Mouse (Mus musculus) spleen, adult 2 months (tissue): Measurements from ENCODE around the gene Sat2. TPM values are rescaled to one million over a fixed set of nuclear protein-coding genes. Genes with fewer than 3 reads are reported as not detected.
"Not testable (repeated sequence)": the region's sequence is repeated elsewhere in the genome, so short reads cannot be mapped to it uniquely, and the experiment has no call there.

Experiments used
- DNase-seq, 2 experiments: peaks; one replicate each; pipeline versions ENCODE4 v3.0.0 to v3.0.0-alpha.2; 2012 to 2021; ENCODE audit warnings: low spot score in 2 of 2, low read depth in 1 of 2
- H3K27ac ChIP-seq: fragments of 200-500 bp; 2 replicates; pipeline ENCODE4 v1.5.1; 2012; ENCODE audit warnings: low read length, inconsistent platforms; ENCODE audit not compliant: insufficient read depth
- H3K27me3 ChIP-seq: fragments of 200-500 bp; 2 replicates; pipeline ENCODE4 v1.6.1; 2012; ENCODE audit warnings: mild to moderate bottlenecking, moderate library complexity, low read length, inconsistent platforms; ENCODE audit not compliant: control insufficient read depth, insufficient read depth
- H3K36me3 ChIP-seq: fragments of 200-500 bp; 2 replicates; pipeline ENCODE4 v1.6.1; 2012; ENCODE audit warnings: mild to moderate bottlenecking, low read length, inconsistent platforms; ENCODE audit not compliant: control insufficient read depth, insufficient read depth
- H3K4me1 ChIP-seq: fragments of 200-500 bp; 2 replicates; pipeline ENCODE4 v1.6.1; 2011; ENCODE audit warnings: inconsistent platforms; ENCODE audit not compliant: control insufficient read depth, insufficient read depth, insufficient read length
- H3K4me3 ChIP-seq: fragments of 200-500 bp; 2 replicates; pipeline ENCODE4 v1.5.1; 2011; ENCODE audit warnings: mild to moderate bottlenecking, inconsistent platforms; ENCODE audit not compliant: insufficient read depth, insufficient read length; ENCODE audit errors: extremely low read depth
- CTCF ChIP-seq: fragments of 200-500 bp; IDR thresholded peaks from 2 replicates; pipeline ENCODE4 v1.5.1; 2011; ENCODE audit warnings: mild to moderate bottlenecking, inconsistent platforms; ENCODE audit not compliant: insufficient read depth, insufficient read length, insufficient replicate concordance; ENCODE audit errors: extremely low read depth
- POLR2A ChIP-seq: fragments of 200-500 bp; IDR thresholded peaks from 2 replicates; pipeline ENCODE4 v1.6.1; 2011; ENCODE audit warnings: low read depth, low read length, inconsistent platforms
- WGBS: fragments of 180-500 bp; shearing (Covaris S2); methylation state at CpG from one replicate; pipeline ENCODE4 v1.1.7; 2018; 5-methylcytosine and 5-hydroxymethylcytosine counted together
- polyA plus RNA-seq: library from polyadenylated mRNA; depleted of rRNA; stranded (reverse); fragments of >200 nt; gene quantifications from 2 replicates; pipeline ENCODE4 v1.2.3, GENCODE M21; 2012

The Sat2 gene
- polyA plus RNA-seq, 1 experiment = 1.1 TPM

DNA sequence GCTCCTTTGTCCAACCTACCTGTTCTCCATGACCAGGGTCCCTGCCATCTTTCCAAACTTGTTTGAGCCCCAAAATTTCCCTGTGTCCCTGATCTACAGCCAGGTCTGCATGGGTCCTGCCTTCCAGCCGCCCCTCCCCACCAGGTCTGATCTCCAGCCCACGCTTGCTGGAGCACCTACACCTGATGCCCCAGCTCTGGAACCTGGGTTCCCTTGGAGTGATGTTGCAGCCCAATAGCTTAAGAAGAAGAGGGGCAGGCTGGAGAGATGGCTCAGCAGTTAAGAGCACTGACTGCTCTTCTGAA lies 15.4 kb upstream of the Sat2 start:
- no peak for DNase-seq
- 86% methylated on average over 2 of the region's 2 CpGs for WGBS
- Histone ChIP-seq H3K36me3 (no peaks in the 10 kb centered on the region), H3K27me3 (peaks cover 12% of the 10 kb centered on the region), H3K4me3 (no peak overlapping the region), H3K4me1 (peaks cover 4% of the 10 kb centered on the region; the same call in 1 of the 2 replicates), H3K27ac (no peak overlapping the region)
- TF ChIP-seq CTCF (no peak), POLR2A (no peak)

DNA sequence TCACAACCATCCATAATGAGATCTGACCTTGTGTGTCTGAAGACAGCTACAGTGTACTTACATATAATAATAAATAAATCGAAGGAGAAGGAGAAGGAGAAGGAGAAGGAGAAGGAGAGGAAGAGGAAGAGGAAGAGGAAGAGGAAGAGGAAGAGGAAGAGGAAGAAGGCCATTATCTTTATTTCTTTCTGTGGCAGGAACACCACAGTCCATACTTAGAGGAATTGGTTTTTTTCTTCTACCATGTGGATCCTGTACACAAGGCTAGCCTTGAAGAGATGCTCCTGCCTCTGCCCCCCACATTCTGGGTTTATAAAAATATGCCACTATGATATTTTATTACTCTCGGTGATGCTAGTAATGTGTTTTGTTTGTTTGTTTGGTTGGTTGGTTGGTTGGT lies 15.0 kb upstream of the Sat2 start:
- 57% methylated on average over 2 of the region's 2 CpGs for WGBS
- TF ChIP-seq POLR2A (no peak), CTCF (no peak)
- H3K27ac ChIP-seq = no peak overlapping the region
- H3K36me3 ChIP-seq = no peaks in the 10 kb centered on the region
- no peak overlapping the region for H3K4me3 ChIP-seq
- DNase-seq = no peak
- peaks cover 12% of the 10 kb centered on the region for H3K27me3 ChIP-seq
- H3K4me1 ChIP-seq = peaks cover 4% of the 10 kb centered on the region; the same call in 1 of the 2 replicates

DNA sequence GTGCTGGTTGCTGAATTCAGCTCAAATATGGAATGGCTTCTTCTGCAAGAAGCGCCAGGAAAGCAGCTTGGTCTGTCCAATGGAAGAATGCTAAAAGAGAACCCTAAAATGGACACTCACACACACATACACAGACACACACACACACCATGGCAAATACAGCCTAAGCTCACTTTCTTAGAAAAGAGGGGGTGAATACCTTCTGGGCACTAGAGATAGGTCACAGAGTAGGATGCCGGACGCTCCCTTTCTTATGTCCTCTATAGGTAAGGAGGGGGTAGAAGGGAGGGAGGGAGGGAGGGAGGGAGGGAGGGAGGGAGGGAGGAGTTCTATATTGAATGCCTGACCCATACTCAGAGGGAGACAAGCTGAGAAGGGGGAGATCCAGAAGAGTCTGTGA lies 13.3 kb upstream of the Sat2 start:
- no peaks in the 10 kb centered on the region for H3K36me3 ChIP-seq
- H3K4me1 ChIP-seq = peaks cover 4% of the 10 kb centered on the region; the same call in 1 of the 2 replicates
- H3K4me3 ChIP-seq = no peak overlapping the region
- no peak for TF ChIP-seq CTCF
- no peak for TF ChIP-seq POLR2A
- peaks cover 12% of the 10 kb centered on the region for H3K27me3 ChIP-seq
- no peak overlapping the region for H3K27ac ChIP-seq
- DNase-seq = no peak
- WGBS = 89% methylated on average over 3 of the region's 3 CpGs

DNA sequence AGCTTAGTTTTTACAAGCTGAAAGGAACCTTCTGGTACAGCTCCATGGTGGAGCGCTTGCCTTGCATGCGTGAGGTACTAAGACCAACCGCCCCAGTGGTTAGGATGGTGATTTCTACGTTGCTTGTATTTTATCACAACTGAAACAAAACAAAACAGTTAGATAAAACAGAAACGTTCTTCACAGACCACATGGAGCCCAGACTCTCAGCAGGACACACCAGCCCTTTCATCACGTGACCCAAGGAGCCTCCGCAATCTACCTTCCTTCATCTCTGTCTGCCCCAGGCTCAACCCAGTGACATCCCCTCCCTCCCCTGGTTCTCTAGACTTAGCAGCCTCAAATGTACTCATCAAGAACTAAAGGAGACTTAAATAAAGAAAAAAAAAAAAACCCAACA lies 12.4 kb upstream of the Sat2 start:
- Histone ChIP-seq H3K27ac (no peak overlapping the region), H3K36me3 (no peaks in the 10 kb centered on the region), H3K4me3 (no peak overlapping the region), H3K4me1 (peaks cover 4% of the 10 kb centered on the region; the same call in 1 of the 2 replicates), H3K27me3 (peaks cover 11% of the 10 kb centered on the region)
- TF ChIP-seq CTCF = no peak
- no peak for TF ChIP-seq POLR2A
- DNase-seq = no peak
- WGBS = 68% methylated on average over 7 of the region's 7 CpGs

DNA sequence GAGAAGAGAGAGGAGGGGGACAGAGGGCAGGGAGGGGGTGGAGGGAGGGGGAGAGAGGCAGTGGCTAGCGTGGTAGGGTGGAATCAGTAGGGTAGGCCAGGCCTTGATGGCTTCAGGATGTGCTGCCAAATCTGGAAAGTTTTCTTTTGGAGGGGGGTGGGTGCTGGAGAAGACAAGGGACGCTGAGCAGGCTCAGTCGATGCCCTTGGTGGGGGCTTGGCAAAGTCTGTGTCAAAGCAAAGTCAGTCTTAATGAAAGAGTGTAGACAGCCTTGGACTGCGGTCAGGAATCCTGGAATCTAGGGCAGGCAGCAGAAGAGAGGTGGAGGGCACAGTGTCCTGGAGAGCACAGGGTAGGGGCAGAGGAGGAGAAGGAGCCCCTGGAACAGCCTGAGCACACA lies 10.9 kb upstream of the Sat2 start:
- H3K27me3 ChIP-seq = no peaks in the 10 kb centered on the region; the same call in 1 of the 2 replicates
- TF ChIP-seq POLR2A (no peak), CTCF (no peak)
- no peak overlapping the region for H3K27ac ChIP-seq
- H3K4me3 ChIP-seq = no peak overlapping the region
- no peaks in the 10 kb centered on the region for H3K4me1 ChIP-seq
- 78% methylated on average over 4 of the region's 4 CpGs for WGBS
- no peaks in the 10 kb centered on the region for H3K36me3 ChIP-seq
- DNase-seq = no peak

DNA sequence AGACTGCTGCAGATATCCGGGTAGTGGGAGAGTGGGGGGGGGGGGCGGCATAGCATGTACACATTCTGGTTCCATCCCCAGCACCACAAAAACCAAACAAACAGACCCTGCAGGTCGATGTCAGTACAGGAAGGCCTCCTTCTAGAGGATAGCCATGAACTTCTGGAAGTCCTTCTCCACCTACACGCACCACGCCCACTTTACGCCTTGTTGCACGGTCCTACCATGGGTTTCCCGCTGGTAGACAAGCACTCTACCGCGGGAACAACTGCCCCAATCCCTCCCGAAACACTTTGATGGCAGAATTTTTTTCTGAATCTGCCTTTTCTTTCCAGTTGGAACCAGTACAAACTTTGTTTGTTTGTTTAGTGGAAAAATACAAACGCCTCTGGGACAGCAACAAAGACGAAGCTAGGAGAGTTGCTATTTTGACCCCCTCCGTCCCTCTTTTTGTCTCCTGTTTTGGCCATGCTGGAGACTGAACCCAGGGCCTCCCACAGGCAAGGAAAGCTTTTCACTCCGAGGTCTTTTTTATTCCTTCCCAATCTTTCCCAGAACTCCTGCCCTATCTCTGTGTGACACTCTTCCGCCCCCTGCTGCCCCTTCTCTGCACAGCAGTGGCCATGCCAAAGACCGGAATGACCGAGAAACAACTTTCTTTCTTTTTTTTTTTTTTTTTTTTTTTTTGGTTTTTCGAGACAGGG lies 8.1 kb upstream of the Sat2 start:
- TF ChIP-seq CTCF = peak; percentile 83; the same call in 1 of the 2 replicates
- TF ChIP-seq POLR2A = no peak
- Histone ChIP-seq H3K27ac (no peak overlapping the region), H3K4me1 (no peaks in the 10 kb centered on the region), H3K36me3 (no peaks in the 10 kb centered on the region), H3K27me3 (no peaks in the 10 kb centered on the region), H3K4me3 (no peak overlapping the region)
- peak in 1 of 2 experiments; percentile 67 for DNase-seq
- WGBS = 14% methylated on average over 19 of the region's 19 CpGs

DNA sequence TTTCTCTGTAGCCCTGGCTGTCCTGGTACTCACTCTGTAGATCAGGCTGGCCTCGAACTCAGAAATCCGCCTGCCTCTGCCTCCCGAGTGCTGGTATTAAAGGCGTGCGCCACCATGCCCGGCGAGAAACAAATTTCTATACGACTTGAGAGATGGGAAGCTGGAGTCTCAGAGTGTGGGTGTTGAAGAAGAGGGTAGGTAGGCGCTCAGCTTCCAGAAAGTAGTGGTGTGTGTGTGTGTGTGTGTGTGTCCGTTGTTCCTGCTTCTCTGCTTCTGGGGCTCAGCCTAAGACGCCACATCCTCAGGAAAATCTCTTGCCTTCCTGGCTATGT lies 7.6 kb upstream of the Sat2 start:
- H3K27ac ChIP-seq, DNase-seq, H3K4me3 ChIP-seq, H3K4me1 ChIP-seq, H3K36me3 ChIP-seq, H3K27me3 ChIP-seq: not testable (repeated sequence)
- WGBS = 39% methylated on average over 11 of the region's 11 CpGs
